Mouse (Mus musculus): ENCODE measurements at regions not wholly inside any gene's neighbourhood (a gene's known extent, or its start where the extent isn't known, plus 50 kb on each side); places are given as distances from the start of the nearest gene placed in this dataset.
"Not testable (repeated sequence)": the region's sequence is repeated elsewhere in the genome, so short reads cannot be mapped to it uniquely, and the experiment has no call there.

DNA sequence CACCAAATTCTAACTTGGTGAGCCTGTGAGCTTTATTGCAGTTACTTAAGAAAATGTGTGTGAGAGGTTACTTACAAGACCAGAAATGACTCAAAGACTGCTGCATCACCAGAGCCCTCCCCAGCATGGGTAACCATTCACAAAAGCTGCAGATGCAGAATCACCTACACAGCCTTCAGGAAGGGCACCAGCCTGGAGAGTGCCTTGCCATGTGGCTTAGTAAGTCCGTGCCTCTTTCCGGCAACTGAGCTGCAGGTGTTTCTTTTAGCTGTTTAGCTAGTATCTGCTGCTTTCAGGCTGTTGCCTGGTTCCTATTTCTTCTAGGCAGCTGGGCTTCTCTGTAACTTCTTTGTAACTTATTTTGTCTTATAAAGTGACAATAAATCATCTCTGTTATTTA, 213.2 kb upstream of the Stxbp6 start:
- DNase-seq (ENCODE audit: low spot score in 2 of 2) = no peak

DNA sequence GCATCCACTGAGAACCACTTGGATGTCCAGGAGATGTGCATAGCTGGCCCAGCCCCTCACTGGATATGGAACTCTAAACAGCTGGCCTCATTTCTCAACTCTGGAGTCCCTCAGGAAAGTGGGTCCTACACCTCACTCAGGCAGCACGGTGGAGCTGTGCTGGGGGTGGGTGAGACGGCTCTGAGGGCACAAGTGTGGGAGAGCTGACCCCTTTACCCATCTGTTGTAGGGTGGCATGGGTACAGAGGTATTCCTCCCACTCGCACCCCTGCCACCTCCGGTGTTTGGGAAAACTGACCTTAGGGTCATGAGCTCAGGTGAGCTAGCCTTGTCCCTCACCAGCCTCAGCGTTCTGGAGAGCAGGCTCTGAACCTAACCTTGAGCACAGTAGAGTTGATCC, 181.8 kb upstream of the Stxbp6 start:
- DNase-seq (ENCODE audit: low spot score in 2 of 2) = no peak

DNA sequence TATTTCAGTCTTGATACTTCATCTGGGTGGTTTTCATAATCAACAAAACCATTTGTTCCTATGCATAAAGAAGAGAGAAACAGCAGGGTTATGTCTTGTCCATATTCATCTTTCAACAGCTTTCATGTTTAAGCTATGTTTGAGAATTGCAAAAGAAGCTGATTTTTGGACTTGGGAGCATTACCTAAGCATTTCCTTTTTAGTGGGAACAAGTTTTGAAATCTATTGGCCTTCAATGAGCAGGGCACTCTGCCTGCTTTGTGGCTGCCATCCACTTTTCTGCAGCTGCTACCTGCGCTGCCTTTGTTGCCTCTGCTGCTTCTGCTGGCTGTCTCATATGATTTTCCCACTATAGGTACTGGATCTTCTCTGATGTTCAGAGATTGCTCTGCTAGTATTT, 136.6 kb upstream of the Stxbp6 start:
- DNase-seq (ENCODE audit: low spot score in 2 of 2) = no peak

DNA sequence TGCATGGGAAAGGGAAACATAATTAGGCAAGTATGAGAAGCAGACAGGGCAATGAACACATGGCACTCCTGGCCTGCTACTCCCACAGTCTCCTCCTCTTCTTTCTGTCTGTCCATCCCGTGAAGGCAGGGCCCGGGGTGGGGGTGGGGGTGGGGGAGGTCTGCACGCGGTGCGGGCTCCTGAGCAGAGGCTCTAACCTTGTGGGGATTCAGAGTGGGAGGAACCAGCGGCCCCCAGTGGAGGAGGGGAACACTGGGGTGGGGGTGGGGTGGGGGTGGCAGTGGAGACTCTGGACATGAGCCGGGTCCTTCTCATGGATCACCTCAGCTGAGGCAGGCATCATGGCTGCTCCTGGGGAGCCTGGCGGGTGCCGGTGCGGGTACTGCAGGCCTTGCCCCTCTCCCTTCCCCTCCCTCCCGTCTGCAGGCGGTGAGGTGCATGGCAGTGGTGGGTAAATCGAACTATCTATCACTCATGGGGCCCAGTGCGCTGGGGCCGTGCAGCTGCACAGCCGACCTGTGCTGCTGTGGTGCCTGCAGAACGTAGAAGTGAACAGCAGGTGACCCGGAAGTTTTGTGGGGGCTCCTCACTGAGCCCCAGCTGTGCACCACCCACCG, 120.9 kb upstream of the Stxbp6 start:
- DNase-seq (ENCODE audit: low spot score in 2 of 2) = no peak

DNA sequence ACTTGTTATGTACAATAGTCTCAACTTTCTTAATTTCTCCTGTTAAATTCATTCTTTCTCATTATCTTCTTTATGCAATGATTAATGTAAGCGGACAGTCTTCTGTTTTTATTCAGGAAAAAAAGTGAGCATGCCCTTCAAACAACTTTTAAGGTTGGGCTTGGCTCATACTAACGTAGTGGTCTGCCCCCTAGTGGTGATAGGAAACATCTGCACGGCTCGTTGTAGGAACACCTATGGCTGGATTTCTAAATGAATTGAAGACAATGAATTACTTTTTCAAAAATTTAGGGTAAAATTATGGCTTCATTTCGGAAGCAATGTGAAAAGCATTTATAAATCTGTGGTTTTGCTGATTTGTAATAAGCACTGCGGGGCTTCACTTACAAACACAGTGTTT, 112.6 kb upstream of the Stxbp6 start:
- DNase-seq (ENCODE audit: low spot score in 2 of 2) = peak in 1 of 2 experiments; percentile 52

DNA sequence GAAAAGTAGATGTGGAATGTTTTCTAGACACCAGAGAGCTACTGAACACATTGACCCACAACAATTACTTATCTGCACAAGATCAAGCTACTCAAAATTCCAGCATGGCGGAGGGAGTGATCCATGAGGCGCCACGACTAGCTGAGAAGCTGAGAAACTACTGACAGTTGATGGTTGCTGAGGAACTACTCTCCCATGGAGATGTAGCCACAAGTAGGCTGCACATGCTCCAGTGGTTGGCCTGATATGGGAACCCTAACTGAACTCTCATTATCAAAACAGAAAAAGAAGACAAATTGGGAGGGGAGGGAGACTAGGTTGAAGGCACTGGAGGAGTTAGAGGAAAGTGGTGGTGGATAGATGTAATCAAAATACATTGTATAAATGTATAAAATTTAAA, 110.0 kb upstream of the Stxbp6 start:
- DNase-seq (ENCODE audit: low spot score in 2 of 2) = no peak

DNA sequence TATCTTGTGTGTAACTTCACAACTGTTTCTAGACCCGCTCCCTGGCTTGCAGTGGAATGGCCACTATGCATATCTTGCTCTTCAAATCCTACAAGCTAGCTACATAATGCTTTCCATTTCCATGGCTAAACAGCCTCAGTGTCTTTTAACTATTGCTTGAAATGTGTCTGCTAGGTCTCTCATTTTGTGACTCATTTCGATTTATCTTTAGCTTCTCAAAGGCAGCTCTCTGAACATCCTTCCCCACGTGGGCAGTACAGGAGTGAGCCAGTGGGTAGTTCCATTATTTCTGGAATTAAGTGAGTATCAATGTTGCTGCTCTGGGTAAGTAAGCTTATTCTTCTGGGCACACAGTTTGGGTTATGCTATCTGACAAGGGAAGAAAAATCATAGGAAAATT, 102.9 kb upstream of the Stxbp6 start:
- DNase-seq (ENCODE audit: low spot score in 2 of 2) = no peak

DNA sequence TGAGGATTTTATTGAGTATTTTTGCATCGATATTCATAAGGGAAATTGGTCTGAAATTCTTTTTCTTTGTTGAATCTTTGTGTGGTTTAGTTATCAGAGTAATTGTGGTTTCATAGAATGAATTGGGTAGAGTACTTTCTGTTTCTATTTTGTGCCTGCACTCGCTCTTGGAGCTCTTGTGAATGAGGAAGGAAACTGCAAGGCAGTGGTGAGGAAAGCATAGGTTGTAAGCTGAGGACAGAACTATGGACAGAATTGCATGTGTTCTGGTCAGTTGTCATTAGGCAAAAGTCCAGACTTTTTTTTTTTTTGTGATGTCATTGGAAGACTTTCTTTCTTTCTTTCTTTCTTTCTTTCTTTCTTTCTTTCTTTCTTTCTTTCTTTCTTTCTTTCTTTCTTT, 100.8 kb upstream of the Stxbp6 start:
- not testable (repeated sequence) for DNase-seq (ENCODE audit: low spot score in 2 of 2)

DNA sequence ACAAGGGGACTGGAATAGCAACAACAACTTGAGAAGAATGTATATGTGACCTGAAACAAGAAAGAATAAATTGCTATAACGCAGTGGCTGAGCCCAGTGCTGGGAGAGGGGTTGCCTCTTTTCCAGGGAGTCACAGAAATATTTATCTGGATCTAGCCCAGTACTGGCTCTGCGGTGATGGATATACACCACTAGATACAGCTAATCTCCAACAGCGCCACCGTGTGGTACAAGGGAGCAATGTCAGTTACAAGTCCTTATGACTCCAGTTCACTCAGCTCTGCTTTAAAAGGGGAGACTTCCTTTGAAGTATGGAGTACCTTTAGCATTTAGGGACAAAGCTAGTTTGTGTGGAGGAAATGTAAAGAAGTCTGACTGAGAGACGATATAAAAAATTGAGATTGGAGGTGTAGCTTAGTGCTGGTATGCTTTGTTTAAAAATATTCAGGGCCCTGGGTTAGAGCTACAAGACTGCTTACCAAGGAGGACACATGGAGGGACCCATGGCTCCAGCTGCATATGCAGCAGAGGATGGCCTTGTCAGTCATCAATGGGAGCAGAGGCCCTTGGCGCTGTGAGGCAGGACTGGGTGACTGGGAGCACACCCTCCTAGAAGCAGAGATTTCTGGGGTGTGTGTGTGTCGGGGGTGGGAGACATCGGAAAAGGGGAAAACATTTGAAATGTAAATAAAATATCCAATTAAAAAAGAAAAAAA, 97.6 kb upstream of the Stxbp6 start:
- peak; percentile 66 to 85 for DNase-seq (ENCODE audit: low spot score in 2 of 2)

DNA sequence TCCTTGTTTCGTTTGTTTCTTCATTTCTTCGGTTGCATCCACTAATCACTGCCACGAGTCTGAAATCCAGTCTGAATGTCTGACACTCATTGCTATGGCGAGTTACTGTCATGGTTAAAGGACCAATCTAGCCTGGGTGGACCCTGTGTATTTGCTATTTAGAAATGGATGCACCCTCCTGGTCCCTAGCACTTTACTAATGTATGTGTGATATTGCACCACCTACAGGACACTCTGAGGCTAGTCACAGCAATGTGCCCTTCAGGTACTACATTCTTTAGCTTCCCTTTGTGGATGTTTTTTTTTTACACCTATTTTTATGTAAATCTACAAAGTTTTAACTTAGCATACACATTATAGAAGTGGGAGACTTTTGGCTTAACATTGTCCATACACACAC, 87.5 kb upstream of the Stxbp6 start:
- peak in 1 of 2 experiments; percentile 13 for DNase-seq (ENCODE audit: low spot score in 2 of 2)

DNA sequence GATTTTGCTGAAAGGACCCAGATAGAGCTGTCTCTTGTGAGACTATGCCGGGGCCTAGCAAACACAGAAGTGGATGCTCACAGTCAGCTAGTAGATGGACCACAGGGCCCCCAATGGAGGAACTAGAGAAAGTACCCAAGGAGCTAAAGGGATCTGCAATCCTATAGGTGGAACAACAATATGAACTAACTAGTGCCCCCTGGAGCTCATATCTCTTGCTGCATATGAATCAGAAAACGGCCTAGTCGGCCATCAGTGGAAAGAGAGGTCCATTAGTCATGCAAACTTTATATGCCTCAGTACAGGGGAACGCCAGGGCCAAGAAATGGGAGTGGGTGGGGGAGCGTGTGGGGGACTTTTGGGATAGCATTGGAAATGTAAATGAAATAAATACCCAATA, 87.1 kb upstream of the Stxbp6 start:
- not testable (repeated sequence) for DNase-seq (ENCODE audit: low spot score in 2 of 2)

DNA sequence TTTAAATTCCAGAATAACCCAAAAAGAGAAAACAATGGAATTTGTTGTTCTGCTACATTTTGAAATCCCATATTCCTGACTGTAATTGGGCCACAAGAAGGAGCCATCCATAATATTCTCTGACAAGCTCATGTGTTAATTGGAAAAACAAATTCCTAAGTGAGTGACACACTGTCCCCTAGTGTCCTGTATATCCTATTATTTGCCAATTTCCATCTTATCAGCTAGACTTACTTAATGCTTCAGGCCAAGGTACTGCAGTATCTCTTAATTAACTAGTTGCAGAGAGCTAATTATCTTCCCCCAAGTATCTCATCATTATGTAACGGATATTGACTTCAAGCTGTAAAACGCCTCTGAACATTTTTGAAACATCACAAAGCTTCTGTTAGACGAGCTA, 84.5 kb upstream of the Stxbp6 start:
- DNase-seq (ENCODE audit: low spot score in 2 of 2) = no peak

DNA sequence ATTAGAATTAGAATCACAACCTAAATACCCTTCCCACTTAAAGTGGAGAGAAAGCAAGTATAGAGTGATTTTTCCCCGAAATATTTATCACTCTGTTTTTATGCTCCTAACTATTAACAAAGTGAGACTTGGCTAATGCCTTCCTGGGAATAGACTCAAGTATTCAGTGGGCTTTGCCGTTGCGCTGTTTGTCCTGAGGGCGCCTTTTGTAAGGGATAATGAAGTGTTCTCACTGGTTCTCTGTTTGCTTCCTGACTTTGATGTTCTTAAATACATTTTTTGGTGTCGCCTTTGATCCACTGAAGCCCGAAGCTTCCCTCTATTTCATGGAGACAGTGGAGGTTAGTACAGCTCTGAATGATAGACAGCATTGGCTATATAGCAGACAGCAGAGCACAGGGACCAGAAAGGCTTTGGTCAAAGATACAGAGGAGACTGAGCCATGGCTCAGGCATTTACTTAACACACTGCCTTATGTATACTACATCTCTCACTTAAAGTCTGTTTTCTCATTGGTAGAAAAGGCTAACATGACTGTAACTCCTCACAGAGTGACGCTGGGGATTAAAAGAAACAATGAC, 63.0 kb upstream of the Stxbp6 start:
- DNase-seq (ENCODE audit: low spot score in 2 of 2) = no peak

DNA sequence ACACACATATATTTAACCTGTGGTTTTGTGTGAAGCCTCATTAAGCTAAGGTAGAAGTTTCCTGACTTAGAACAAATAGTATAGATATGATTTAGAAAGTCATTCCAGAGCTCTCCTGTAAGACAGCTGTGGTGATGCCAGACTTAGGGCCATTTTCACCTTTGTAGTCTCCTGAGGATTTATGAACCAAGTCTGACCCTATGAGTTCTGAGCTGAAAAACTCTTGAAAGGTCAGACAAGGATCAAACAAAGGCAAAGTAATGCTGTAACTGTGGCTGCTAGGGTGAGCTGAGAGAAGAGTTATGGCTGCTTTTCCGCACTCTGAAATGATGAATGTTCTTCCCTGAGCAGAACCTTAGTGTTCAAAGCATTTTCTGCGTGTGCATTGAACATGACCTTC, 58.9 kb upstream of the Stxbp6 start:
- DNase-seq (ENCODE audit: low spot score in 2 of 2) = no peak

DNA sequence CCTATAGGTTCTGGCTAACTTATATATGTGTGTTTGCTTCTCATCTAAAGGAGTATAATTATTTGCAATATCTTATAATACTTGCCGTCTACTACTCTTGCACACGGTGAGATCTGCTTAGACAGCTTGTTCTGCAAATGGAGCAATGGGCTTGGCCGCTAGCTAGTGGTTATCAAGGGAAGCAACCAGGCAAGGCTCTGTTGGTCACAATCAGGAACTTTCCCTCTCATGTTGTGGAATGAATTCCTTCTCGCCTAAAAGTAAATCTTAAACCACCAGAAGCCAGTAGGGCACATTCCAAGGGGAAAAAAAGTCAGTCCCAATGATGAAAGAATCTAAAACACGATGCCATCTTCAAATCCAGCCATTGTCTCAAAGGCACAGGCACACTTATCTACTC, 56.6 kb upstream of the Stxbp6 start:
- DNase-seq (ENCODE audit: low spot score in 2 of 2) = no peak

DNA sequence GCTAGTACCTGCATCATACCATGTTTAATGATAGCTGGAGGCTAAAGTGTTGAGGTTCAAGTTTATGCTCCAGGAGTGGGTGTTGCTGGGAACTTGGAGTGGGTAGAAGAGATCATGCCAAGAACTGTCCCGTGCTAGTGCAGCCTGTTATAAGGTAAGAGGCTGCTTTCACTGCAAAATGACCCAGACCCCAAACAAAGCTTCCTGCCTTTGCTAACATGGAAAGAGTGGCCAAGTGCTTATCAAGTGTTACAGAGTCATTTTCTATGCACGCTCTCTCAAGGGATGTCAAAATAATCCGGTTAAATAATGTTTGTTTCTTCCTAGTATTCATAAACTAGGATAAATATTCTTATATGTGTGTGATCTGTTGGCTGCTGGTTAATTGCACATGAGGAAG, 51.4 kb upstream of the Stxbp6 start:
- DNase-seq (ENCODE audit: low spot score in 2 of 2) = no peak

All from layer of hippocampus, postnatal 14 days (tissue).